ENCODE assay signal across 18 mouse cellular contexts in the genomic region with DNA sequence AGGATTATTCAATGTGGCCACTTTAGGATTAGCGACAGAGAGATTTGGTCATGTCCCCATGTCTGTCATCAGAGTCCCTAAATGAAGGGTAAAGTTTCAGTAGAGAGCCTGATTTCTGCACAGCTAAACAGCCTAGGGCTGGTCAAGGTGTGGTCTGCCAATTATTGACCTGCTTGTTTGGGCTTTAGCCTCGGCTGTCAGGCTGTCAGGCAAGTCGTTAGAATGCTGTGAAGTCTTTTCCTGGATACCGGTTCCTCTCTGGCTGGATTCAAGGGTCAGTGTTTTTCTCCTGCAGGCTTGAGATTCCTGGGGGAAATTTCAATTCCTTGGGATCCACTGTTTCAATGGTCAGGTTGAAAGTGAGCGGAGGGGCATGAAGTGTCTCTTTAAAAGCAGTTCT. TPM values are rescaled to one million over a fixed set of nuclear protein-coding genes. Genes with fewer than 3 reads are reported as not detected.
DNase-seq lines count a peak whose midpoint lies in the region; ATAC-seq lines count a peak whose summit lies in the region.
"Had no signal": no experiment of that assay in that cellular context is flagged by ENCODE, and none has a peak within 500 bp of the region (broad histone marks: within the 10 kb centered on the region; RNA-seq: fewer than 3 reads in every experiment).

No protein-coding gene starts in this region.

- no peaks in the 10 kb centered on the region for H3K27me3 ChIP-seq in kidney, embryonic 14.5 days (ENCODE audit: control insufficient read depth, insufficient read depth, low read length)
- H3K27me3 ChIP-seq in midbrain, embryonic 13.5 days, result no peaks in the 10 kb centered on the region
- H3K27me3 ChIP-seq in midbrain, embryonic 15.5 days (replicated peaks), result no peaks in the 10 kb centered on the region
- no peaks in the 10 kb centered on the region for H3K27me3 ChIP-seq in forebrain, embryonic 10.5 days (ENCODE audit: poor library complexity, severe bottlenecking)
- H3K27me3 ChIP-seq: forebrain, embryonic 13.5 days; heart, embryonic 12.5 days; neural tube, embryonic 12.5 days had no signal

- H3K4me3 ChIP-seq in kidney, embryonic 14.5 days (ENCODE audit: low read length), result no peak overlapping the region
- H3K4me3 ChIP-seq in midbrain, embryonic 13.5 days (replicated peaks), result no peak overlapping the region
- H3K4me3 ChIP-seq in midbrain, embryonic 15.5 days, result no peak overlapping the region
- H3K4me3 ChIP-seq in forebrain, embryonic 10.5 days, result no peak overlapping the region
- H3K4me3 ChIP-seq: forebrain, embryonic 13.5 days; heart, embryonic 12.5 days; midbrain, embryonic 10.5 days; neural tube, embryonic 12.5 days had no signal

- no peak overlapping the region for H3K4me2 ChIP-seq in kidney, embryonic 14.5 days (replicated peaks; ENCODE audit: low read depth, low read length)
- no peak overlapping the region for H3K4me2 ChIP-seq in midbrain, embryonic 13.5 days (replicated peaks)
- H3K4me2 ChIP-seq in midbrain, embryonic 15.5 days, result no peak overlapping the region
- H3K4me2 ChIP-seq: forebrain, embryonic 13.5 days; heart, embryonic 12.5 days; neural tube, embryonic 12.5 days had no signal

- intact Hi-C loops in left cerebral cortex, postnatal 10 days (cut with DNase I), result no loop called here

- peaks cover 10% of the 10 kb centered on the region; the same call in 1 of the 2 replicates for H3K4me1 ChIP-seq in kidney, embryonic 14.5 days (ENCODE audit: control insufficient read depth, insufficient read depth, low read length)
- peaks cover 31% of the 10 kb centered on the region for H3K4me1 ChIP-seq in midbrain, embryonic 13.5 days (replicated peaks)
- H3K4me1 ChIP-seq in midbrain, embryonic 15.5 days, result peaks cover 24% of the 10 kb centered on the region
- peaks cover 26% of the 10 kb centered on the region for H3K4me1 ChIP-seq in forebrain, embryonic 10.5 days

- H3K9ac ChIP-seq in kidney, embryonic 14.5 days (ENCODE audit: low read depth, low read length), result no peak overlapping the region
- peak overlapping the region; percentile 14; the same call in 1 of the 2 replicates for H3K9ac ChIP-seq in midbrain, embryonic 13.5 days (replicated peaks)
- no peak overlapping the region for H3K9ac ChIP-seq in midbrain, embryonic 15.5 days
- H3K9ac ChIP-seq: forebrain, embryonic 13.5 days; heart, embryonic 12.5 days; neural tube, embryonic 12.5 days had no signal

- ATAC-seq in kidney, embryonic 14.5 days (ENCODE audit: low FRiP score, low TSS enrichment), result no peak
- ATAC-seq in midbrain, embryonic 13.5 days, result no peak
- no peak for ATAC-seq in midbrain, embryonic 15.5 days (replicated peaks)
- ATAC-seq: forebrain, embryonic 13.5 days had no signal

- H3K9me3 ChIP-seq in kidney, embryonic 14.5 days (ENCODE audit: control insufficient read depth, low read length), result no peaks in the 10 kb centered on the region
- no peaks in the 10 kb centered on the region for H3K9me3 ChIP-seq in midbrain, embryonic 13.5 days
- no peaks in the 10 kb centered on the region for H3K9me3 ChIP-seq in midbrain, embryonic 15.5 days
- no peaks in the 10 kb centered on the region for H3K9me3 ChIP-seq in forebrain, embryonic 10.5 days
- H3K9me3 ChIP-seq: forebrain, embryonic 13.5 days; heart, embryonic 12.5 days; midbrain, embryonic 10.5 days; neural tube, embryonic 12.5 days had no signal

- H3K27ac ChIP-seq in kidney, embryonic 14.5 days (ENCODE audit: low read depth, low read length), result no peak overlapping the region
- no peak overlapping the region for H3K27ac ChIP-seq in midbrain, embryonic 13.5 days
- H3K27ac ChIP-seq in midbrain, embryonic 15.5 days, result no peak overlapping the region
- H3K27ac ChIP-seq in forebrain, embryonic 10.5 days, result no peak overlapping the region
- H3K27ac ChIP-seq: forebrain, embryonic 13.5 days; midbrain, embryonic 10.5 days; neural tube, embryonic 12.5 days had no signal

- DNase-seq in kidney, adult 18-20 months, result peak; percentile 45
- peak; percentile 60 for DNase-seq in kidney, postnatal 14 days
- no peak for DNase-seq in left cerebral cortex, postnatal 10 days (ENCODE audit: extremely low spot score in 1 of 2, low spot score in 2 of 2)
- no peak for DNase-seq in gastrocnemius, adult 18-20 months (ENCODE audit: low spot score)
- no peak for DNase-seq in forebrain, embryonic 10.5 days (ENCODE audit: extremely low spot score, low spot score)
- DNase-seq: B cell, adult 2 months; gastrocnemius, postnatal 10 days; layer of hippocampus, adult 9-11 months; lung, adult 2 months; spleen, adult 18-20 months had no signal

- peaks cover 19% of the 10 kb centered on the region for H3K36me3 ChIP-seq in kidney, embryonic 14.5 days (ENCODE audit: control insufficient read depth, insufficient read depth, low read length)
- peaks cover 36% of the 10 kb centered on the region for H3K36me3 ChIP-seq in midbrain, embryonic 13.5 days
- peaks cover 9% of the 10 kb centered on the region; the same call in 1 of the 2 replicates for H3K36me3 ChIP-seq in midbrain, embryonic 15.5 days (replicated peaks)
- H3K36me3 ChIP-seq in forebrain, embryonic 10.5 days (replicated peaks), result peaks cover 33% of the 10 kb centered on the region

- WGBS in kidney, embryonic 14.5 days, result 59% methylated on average over 5 of the region's 5 CpGs
- WGBS in midbrain, embryonic 13.5 days, result 77% methylated on average over 5 of the region's 5 CpGs
- 67% methylated on average over 5 of the region's 5 CpGs for WGBS in midbrain, embryonic 15.5 days
- WGBS in forebrain, embryonic 10.5 days, result 72% methylated on average over 5 of the region's 5 CpGs

RNA-seq across cellular contexts. Expression of gene Prune1, which starts 4.1 kb away (rescaled TPM):
- 15.4 and 22.1 TPM in 2 replicates for polyA plus RNA-seq in kidney, embryonic 14.5 days (2014; fragmentation: Nextera tagmentation; extraction: Ambion mirVana)
- polyA plus RNA-seq in midbrain, embryonic 13.5 days (2015; fragmentation: Nextera tagmentation; extraction: Ambion mirVana), result 46.4 and 50.1 TPM in 2 replicates
- polyA plus RNA-seq in midbrain, embryonic 15.5 days (2015; fragmentation: Nextera tagmentation; extraction: Ambion mirVana), result 67.9 and 76.9 TPM in 2 replicates
- 10 to 100 TPM; 44.3 to 46.4 TPM for total RNA-seq in left cerebral cortex, postnatal 10 days (2021)
- 10 to 100 TPM; 51.3 to 56.0 TPM for total RNA-seq in gastrocnemius, adult 18-20 months (2021)
- 26.2 and 26.9 TPM in 2 replicates for polyA plus RNA-seq in forebrain, embryonic 10.5 days (2016; fragmentation: Nextera tagmentation; extraction: Ambion mirVana)

RNA-seq across cellular contexts. Expression of gene Mindy1, which starts 4.9 kb away (rescaled TPM):
- polyA plus RNA-seq in kidney, embryonic 14.5 days (2014; fragmentation: Nextera tagmentation; extraction: Ambion mirVana), result 33.0 and 40.9 TPM in 2 replicates
- polyA plus RNA-seq in midbrain, embryonic 13.5 days (2015; fragmentation: Nextera tagmentation; extraction: Ambion mirVana), result 47.5 and 50.5 TPM in 2 replicates
- polyA plus RNA-seq in midbrain, embryonic 15.5 days (2015; fragmentation: Nextera tagmentation; extraction: Ambion mirVana), result 43.0 and 43.7 TPM in 2 replicates
- total RNA-seq in left cerebral cortex, postnatal 10 days (2021), result 10 to 100 TPM; 25.3 to 26.2 TPM
- 10 to 100 TPM; 29.7 to 30.6 TPM for total RNA-seq in gastrocnemius, adult 18-20 months (2021)
- polyA plus RNA-seq in forebrain, embryonic 10.5 days (2016; fragmentation: Nextera tagmentation; extraction: Ambion mirVana), result 27.2 and 27.9 TPM in 2 replicates

RNA-seq across cellular contexts. Expression of gene Anxa9, which starts 21.0 kb away (rescaled TPM):
- 3.7 and 4.3 TPM in 2 replicates for polyA plus RNA-seq in kidney, embryonic 14.5 days (2014; fragmentation: Nextera tagmentation; extraction: Ambion mirVana)
- 0.58 and 0.63 TPM in 2 replicates for polyA plus RNA-seq in midbrain, embryonic 13.5 days (2015; fragmentation: Nextera tagmentation; extraction: Ambion mirVana)
- polyA plus RNA-seq in midbrain, embryonic 15.5 days (2015; fragmentation: Nextera tagmentation; extraction: Ambion mirVana), result 0.33 and 0.56 TPM in 2 replicates
- total RNA-seq in left cerebral cortex, postnatal 10 days (2021), result under 1 TPM; 0.36 to 0.41 TPM
- under 1 TPM in 1 of 2 experiments, not detected in 1; 0.17 TPM for total RNA-seq in gastrocnemius, adult 18-20 months (2021)
- polyA plus RNA-seq in forebrain, embryonic 10.5 days (2016; fragmentation: Nextera tagmentation; extraction: Ambion mirVana), result 1.8 and 1.9 TPM in 2 replicates

RNA-seq across cellular contexts. Expression of gene Cers2, which starts 28.6 kb away (rescaled TPM):
- 103 and 154 TPM in 2 replicates for polyA plus RNA-seq in kidney, embryonic 14.5 days (2014; fragmentation: Nextera tagmentation; extraction: Ambion mirVana)
- polyA plus RNA-seq in midbrain, embryonic 13.5 days (2015; fragmentation: Nextera tagmentation; extraction: Ambion mirVana), result 91.3 and 93.8 TPM in 2 replicates
- 97.6 and 97.8 TPM in 2 replicates for polyA plus RNA-seq in midbrain, embryonic 15.5 days (2015; fragmentation: Nextera tagmentation; extraction: Ambion mirVana)
- 10 to 100 TPM; 39.2 to 40.3 TPM for total RNA-seq in left cerebral cortex, postnatal 10 days (2021)
- total RNA-seq in gastrocnemius, adult 18-20 months (2021), result 10 to 100 TPM; 14.7 to 22.1 TPM
- polyA plus RNA-seq in forebrain, embryonic 10.5 days (2016; fragmentation: Nextera tagmentation; extraction: Ambion mirVana), result 119 and 130 TPM in 2 replicates

RNA-seq across cellular contexts. Expression of gene Bnipl, which starts 35.0 kb away (rescaled TPM):
- 2.1 and 2.4 TPM in 2 replicates for polyA plus RNA-seq in kidney, embryonic 14.5 days (2014; fragmentation: Nextera tagmentation; extraction: Ambion mirVana)
- polyA plus RNA-seq in midbrain, embryonic 13.5 days (2015; fragmentation: Nextera tagmentation; extraction: Ambion mirVana), result 0.17 TPM in 1 of 2 replicates, not detected in the other
- polyA plus RNA-seq in midbrain, embryonic 15.5 days (2015; fragmentation: Nextera tagmentation; extraction: Ambion mirVana), result 0.22 and 0.33 TPM in 2 replicates
- total RNA-seq in left cerebral cortex, postnatal 10 days (2021), result under 1 TPM; 0.58 to 0.63 TPM
- total RNA-seq in gastrocnemius, adult 18-20 months (2021), result not detected
- polyA plus RNA-seq in forebrain, embryonic 10.5 days (2016; fragmentation: Nextera tagmentation; extraction: Ambion mirVana), result 0.38 and 0.42 TPM in 2 replicates
- total RNA-seq: gastrocnemius, postnatal 10 days; hematopoietic stem cell, adult 5-6 weeks had no signal
- polyA plus RNA-seq: forebrain, embryonic 13.5 days; heart, embryonic 12.5 days had no signal

Comparison
In these comparisons a context has a peak if more than half of its experiments do, and no peak if none do; other contexts are left out.
1. DNase-seq: peak in kidney, adult 18-20 months (single experiment) and kidney, postnatal 14 days (single experiment); none in left cerebral cortex, postnatal 10 days (0 of 2), gastrocnemius, adult 18-20 months (single experiment) and forebrain, embryonic 10.5 days (single experiment).